Mouse (Mus musculus) kidney, adult 2 months (tissue): ENCODE data around the gene Gm10563.

Experiments used
- CTCF ChIP-seq: fragments of 200-500 bp; conservative IDR thresholded peaks from 2 replicates; pipeline ENCODE4 v1.5.1; 2011; ENCODE audit warnings: low read depth, mild to moderate bottlenecking, control low read depth, low read length, moderate library complexity, mixed read lengths; ENCODE audit not compliant: insufficient read depth, insufficient read length
- POLR2A ChIP-seq: fragments of 200-500 bp; IDR thresholded peaks from one replicate; pipeline ENCODE4 v1.6.1; 2011; ENCODE audit warnings: low read depth, low read length, control low read depth

DNA sequence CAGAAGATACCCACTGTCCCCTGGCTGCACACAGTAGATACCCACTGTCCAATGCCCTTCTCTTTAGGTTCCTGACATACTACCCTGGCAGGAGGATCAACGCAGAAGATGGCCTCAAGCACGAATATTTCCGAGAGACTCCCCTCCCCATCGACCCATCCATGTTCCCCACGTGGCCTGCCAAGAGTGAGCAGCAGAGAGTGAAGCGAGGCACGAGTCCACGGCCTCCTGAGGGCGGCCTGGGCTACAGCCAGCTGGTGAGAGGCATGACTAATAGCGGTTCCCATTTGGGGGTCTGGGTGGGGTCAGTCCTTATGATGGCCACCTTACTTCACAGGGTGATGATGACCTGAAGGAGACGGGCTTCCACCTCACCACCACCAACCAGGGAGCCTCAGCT, 4.1 kb upstream of the Gm10563 start:
- TF ChIP-seq CTCF (no peak), POLR2A (no peak)
